Mouse (Mus musculus) thymus, postnatal 25 days (tissue): Measurements from ENCODE around the gene Olfr699.
"Not testable (repeated sequence)": the region's sequence is repeated elsewhere in the genome, so short reads cannot be mapped to it uniquely, and the experiment has no call there.

Source experiments
- DNase-seq: peaks from one replicate; pipeline ENCODE4 v3.0.0; 2022

Gene Olfr699

DNA sequence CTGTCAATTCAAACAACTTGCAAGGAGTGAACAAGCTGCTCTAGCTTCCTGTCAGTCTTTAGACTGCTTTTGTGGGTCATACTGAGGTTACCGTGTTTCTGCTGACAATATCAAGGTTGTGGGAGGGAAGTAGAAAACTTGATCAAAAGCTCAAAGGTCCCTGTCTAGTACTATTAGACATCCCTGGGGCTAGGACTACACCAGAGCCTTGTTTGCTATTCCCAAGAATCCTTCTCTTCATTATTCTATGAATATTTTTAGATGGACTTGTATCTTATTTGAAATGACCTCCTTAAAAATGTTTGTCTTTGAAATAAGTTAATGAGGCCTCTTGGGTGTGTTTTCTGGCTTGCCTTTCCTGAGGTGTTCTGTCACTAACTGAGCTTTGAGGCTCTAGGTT lies at the start of gene Olfr699:
TSS of gene Olfr699 (minus strand) at position 101 of the 400 bp plus-strand sequence.
- no peak for DNase-seq

DNA sequence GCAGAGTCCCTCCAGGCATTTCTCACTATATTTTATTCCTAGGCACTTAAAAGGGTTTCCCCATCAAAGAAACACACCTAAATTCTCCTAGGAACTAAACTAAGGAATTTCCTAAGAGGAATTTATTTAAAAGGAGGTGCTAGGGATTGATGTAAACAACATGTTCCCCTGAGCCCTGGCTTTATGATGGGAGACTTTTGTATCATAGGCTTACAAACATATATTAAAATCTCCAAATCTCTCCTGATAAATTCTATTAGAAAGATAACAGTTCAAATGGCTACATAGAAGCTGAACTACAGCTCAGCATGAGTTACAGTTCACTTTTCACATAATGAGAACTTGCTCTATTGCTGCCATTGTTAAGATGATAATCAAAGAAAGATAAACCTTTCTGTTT lies 40.8 kb upstream of the Olfr699 start, which contains the start of gene Olfr702:
TSS of gene Olfr702 (minus strand) at position 101 of the 400 bp plus-strand sequence.
- no peak for DNase-seq

DNA sequence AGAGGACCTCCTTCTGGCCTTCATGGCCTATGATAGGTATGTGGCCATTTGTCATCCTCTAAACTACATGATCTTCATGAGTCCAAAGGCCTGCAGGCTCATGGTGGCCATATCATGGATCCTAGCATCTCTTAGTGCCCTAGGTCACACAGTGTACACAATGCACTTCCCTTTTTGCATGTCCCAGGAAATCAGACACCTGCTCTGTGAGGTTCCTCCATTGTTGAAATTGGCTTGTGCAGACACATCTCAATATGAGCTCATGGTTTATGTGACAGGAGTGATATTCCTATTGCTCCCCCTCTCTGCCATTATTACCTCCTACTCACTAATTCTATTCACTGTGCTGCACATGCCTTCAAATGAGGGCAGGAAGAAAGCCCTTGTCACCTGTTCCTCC lies 25.4 kb upstream of the Olfr699 start:
- DNase-seq = no peak

DNA sequence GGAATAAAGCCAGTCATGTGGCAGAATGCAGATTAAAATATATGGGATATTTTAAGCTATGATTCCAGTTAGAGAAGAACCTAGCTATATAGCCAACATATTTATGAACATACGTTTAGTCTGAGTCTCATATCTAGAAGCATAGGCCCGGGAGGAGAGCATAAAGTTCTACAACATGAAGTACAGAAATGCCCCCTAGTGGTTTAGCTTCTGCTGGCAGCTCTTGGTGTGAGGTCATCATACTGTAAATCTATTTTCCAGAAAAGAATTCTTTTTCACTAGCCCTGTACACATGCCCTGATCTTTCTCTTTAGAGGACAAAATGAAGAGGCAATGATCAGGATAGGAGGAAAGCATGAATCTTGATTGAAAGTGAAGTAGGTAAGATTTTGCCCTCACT lies 22.8 kb upstream of the Olfr699 start:
- DNase-seq = peak; percentile 6

DNA sequence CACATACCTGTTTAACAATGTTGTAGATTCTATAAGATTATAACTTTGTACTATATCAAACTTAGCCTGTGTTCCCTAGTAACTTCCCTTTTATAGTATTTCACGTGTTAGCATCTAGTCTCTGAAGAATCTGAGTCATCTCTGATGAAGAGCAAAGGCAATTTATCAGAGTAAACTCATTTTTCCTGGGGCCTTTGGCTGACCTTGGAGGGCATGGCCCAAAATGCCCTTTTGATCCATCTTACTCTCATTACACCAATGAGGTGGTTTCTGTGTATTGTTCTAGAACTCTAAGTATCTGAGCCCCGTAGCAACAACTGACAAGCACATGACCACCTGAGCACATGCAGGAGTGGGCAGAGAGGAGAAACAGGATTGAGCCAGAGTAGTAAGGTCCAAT lies 20.8 kb upstream of the Olfr699 start, which contains the start of gene Olfr701:
TSS of gene Olfr701 (plus strand) at position 301 of the 400 bp plus-strand sequence.
- DNase-seq = no peak

DNA sequence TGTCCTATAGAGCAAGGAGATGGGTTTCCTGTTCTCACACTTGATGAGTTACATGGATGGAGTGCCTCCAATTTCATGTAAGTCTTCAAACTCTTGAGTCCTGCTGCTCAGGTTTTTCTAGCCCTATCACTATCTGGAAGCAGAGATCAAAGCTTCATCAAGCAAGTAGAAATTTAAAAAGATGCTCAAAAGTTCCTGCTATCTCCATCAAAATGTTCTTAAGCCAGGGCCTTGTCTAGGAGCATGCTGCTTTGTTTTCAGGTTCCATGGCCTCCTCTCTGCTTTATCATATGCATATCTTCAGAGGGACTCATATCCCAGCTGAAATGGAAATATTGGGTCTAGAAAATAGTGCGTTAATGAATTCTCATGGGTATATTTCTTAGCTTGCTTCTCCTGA lies 15.7 kb upstream of the Olfr699 start, which contains the start of gene Olfr700:
TSS of gene Olfr700 (minus strand) at position 101 of the 400 bp plus-strand sequence.
- no peak for DNase-seq

DNA sequence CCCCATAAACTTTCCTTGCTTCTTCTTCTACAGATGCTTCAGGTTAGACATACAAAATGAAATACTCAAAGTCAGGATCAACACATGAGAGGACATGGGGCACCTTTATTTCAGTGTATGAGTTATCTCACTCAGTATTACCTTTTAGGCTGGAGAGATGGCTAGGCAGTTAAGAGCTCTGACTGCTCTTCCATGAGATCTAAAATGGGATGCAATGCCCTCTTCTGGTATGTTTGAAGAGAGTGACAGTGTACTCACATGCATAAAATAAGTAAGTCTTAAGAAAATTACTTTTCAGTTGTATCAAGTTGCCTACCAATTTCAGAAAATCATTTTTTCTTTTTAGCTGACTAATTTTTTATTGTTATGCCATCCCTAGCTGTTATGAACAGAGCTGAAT lies 4.7 kb downstream of the Olfr699 start:
- DNase-seq = no peak

DNA sequence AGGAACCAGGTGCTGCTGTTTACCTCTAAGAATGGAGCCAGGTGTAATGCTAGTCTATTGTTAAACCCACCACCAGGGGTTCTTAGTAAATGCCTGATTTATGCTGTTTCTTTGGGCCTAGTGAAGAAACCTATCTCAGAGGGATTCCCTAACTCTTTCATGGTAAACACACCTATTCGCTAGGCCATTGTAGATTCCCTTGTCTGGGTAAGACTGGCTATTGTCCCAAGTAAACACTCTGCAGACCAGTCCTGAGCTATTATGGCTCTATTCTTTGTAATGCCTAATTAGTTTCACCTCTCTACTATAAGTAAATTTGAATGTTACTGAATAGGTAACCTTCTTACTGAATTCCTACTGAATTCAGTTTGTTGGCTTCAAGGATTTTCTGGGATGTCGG lies 32.0 kb downstream of the Olfr699 start:
- not testable (repeated sequence) for DNase-seq

DNA sequence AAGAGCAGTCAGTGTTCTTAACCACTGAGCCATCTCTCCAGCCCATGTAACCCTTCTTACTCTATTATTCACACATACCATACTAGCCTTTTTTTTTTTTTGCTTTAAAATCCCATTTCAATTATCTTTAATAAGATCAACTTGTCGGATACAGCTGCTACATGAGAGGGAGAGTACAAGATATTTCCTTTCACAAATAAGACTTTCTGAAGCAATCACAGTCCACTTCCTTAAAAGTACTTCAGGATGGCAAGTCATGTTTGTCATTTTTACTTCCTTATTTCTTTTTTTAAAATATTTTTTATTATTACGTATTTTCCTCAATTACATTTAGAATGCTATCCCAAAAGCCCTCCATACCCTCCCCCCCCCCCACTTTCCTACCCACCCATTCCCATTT lies 34.2 kb downstream of the Olfr699 start:
- DNase-seq = no peak

DNA sequence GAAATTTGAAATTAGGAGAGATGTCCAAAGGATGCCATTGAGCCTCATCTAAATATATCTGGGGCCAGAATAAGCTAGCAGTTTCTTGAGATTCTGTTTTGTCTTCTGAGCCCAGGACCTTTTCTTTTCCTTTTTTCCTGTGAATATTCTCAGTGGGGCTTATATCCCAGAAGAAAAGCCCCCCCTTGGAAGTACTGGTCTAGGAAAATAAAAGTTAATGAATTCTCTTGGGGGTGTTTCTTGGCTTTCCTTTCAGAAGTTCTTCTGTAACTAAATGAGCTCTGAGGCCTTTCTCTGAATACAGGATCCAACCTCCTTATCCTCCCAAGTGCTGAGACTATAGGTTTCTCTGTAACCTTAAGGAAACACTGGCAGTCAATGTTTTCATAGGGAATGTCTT lies 37.7 kb downstream of the Olfr699 start, which contains the start of gene Olfr698:
TSS of gene Olfr698 (minus strand) at position 101 of the 400 bp plus-strand sequence.
- no peak for DNase-seq

DNA sequence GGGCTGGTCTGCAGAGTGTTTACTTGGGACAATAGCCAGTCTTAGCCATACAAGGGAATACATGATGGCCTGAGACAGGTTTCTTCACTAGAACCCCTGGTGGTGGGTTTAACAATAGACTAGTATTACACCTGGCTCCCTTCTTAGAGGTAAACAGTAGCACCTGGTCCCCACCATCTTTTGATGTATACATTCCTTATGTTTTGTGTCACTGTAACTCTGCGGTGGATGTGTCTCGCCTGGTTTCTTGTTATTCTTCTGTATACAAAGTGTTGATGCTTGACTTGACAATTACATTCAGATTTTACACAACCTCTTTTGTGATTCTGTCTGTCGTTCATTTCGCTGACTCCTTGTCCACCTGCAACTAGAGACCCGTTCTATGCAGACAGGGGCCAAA lies 47.2 kb downstream of the Olfr699 start:
- DNase-seq = no peak

DNA sequence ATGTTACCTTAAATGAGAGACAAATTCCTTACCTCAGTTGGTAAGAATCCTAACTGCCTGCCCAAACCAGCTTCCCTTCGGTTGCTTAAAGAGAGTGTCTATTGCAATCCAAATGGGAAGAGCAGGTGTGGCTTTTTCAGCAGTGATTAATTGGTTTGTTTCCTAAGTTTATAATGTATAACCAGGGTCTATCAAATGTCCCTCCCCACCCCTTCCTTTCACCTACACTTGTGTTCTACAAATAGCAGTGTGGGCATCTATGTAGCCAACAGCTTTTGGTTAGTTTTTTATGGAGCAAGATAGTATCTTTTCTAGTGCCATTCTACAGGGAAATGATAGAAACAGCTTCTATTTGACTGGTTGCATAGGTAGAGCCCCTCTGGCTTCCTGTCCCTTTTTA lies 50.7 kb downstream of the Olfr699 start, which contains the start of gene Olfr697:
TSS of gene Olfr697 (minus strand) at position 101 of the 400 bp plus-strand sequence.
- DNase-seq = no peak
